Mouse (Mus musculus): ENCODE results near the gene Slc6a5.

GRCm38 (mm10) chr7:49863753-49864152, 46.2 kb upstream of the Slc6a5 start:
- no peak for TF ChIP-seq CTCF (IDR thresholded peaks at IDR 0.05)
- TF ChIP-seq EP300 (IDR thresholded peaks at IDR 0.05) = no peak
